Mouse (Mus musculus) hindbrain, embryonic 11.5 days (tissue): ENCODE results near the gene Cdk19. TPM values are rescaled to one million over a fixed set of nuclear protein-coding genes. Genes with fewer than 3 reads are reported as not detected.
"Not testable (repeated sequence)": the region's sequence is repeated elsewhere in the genome, so short reads cannot be mapped to it uniquely, and the experiment has no call there.

ENCODE experiments used
- ATAC-seq: fragments of 200-750 bp; cut with Nextera tagmentation; 2 replicates; pipeline ENCODE4 v1.8.0; 2017; ENCODE audit warnings: mild to moderate bottlenecking, moderate TSS enrichment, moderate library complexity; ENCODE audit not compliant: low FRiP score
- DNase-seq: peaks from one replicate; pipeline ENCODE4 v3.0.0-alpha.2; 2015; ENCODE audit warnings: low spot score
- H3K27ac ChIP-seq: fragments of 300-500 bp; sonication (generic); 2 replicates; pipeline ENCODE4 v1.5.1; 2014; ENCODE audit warnings: mild to moderate bottlenecking, low read depth, low read length
- H3K27me3 ChIP-seq: fragments of 300-500 bp; sonication (generic); 2 replicates; pipeline ENCODE4 v1.6.1; 2014; ENCODE audit warnings: mild to moderate bottlenecking, low read length, moderate library complexity, mixed read lengths; ENCODE audit not compliant: control insufficient read depth, insufficient read depth
- H3K36me3 ChIP-seq: fragments of 300-500 bp; sonication (generic); 2 replicates; pipeline ENCODE4 v1.6.1; 2014; ENCODE audit warnings: mild to moderate bottlenecking, low read length, moderate library complexity, mixed read lengths; ENCODE audit not compliant: control insufficient read depth, insufficient read depth
- H3K4me1 ChIP-seq: fragments of 300-500 bp; sonication (generic); replicated peaks from 2 replicates; pipeline ENCODE4 v1.6.1; 2014; ENCODE audit warnings: low read length, mixed read lengths; ENCODE audit not compliant: control insufficient read depth, insufficient read depth
- H3K4me2 ChIP-seq: fragments of 300-500 bp; sonication (generic); replicated peaks from 2 replicates; pipeline ENCODE4 v1.6.1; 2014; ENCODE audit warnings: mild to moderate bottlenecking, low read depth, low read length
- H3K4me3 ChIP-seq: fragments of 300-500 bp; sonication (generic); 2 replicates; pipeline ENCODE4 v1.5.1; 2014; ENCODE audit warnings: low read depth, low read length
- H3K9ac ChIP-seq: fragments of 300-500 bp; sonication (generic); 2 replicates; pipeline ENCODE4 v1.6.1; 2014; ENCODE audit warnings: low read depth, low read length
- H3K9me3 ChIP-seq: fragments of 300-500 bp; sonication (generic); 2 replicates; pipeline ENCODE4 v1.6.1; 2016; ENCODE audit warnings: low read length; ENCODE audit not compliant: control insufficient read depth
- WGBS: fragments of 180-500 bp; shearing (Covaris S2); extraction: QIAGEN DNeasy Blood & Tissue Kit; methylation state at CpG from one replicate; pipeline ENCODE4 v1.1.7; 2014; 5-methylcytosine and 5-hydroxymethylcytosine counted together
- polyA plus RNA-seq: library from polyadenylated mRNA; unstranded; fragments of >200 nt; fragmentation: Nextera tagmentation; extraction: Ambion mirVana; gene quantifications from 2 replicates; pipeline ENCODE4 v1.2.1, GENCODE M21; 2014

The Cdk19 gene
- polyA plus RNA-seq, 1 experiment from 2014 or later: 9.0 TPM

DNA sequence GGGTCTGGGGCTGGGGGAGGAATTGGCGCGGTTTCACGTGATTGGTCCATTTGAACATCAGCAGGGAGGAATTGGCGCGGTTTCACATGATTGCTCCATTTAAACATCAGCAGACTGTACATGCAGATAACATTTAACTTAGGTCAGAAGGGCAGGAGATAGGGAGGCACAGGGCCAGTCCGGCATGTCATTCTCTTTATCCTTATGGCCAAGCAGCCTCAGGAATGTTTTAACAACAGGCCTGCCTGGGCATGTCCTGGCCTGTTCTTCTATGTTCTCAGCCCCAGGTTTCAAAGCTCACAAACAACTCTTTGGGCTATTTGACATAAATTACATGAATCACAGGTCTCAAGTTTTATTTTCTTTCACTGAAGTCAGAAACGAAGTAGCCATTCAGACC, 173.6 kb downstream of the Cdk19 start:
- not testable (repeated sequence) for H3K4me1 ChIP-seq, ATAC-seq, H3K4me3 ChIP-seq, H3K4me2 ChIP-seq, H3K27me3 ChIP-seq, H3K27ac ChIP-seq, H3K9ac ChIP-seq, H3K36me3 ChIP-seq, H3K9me3 ChIP-seq, DNase-seq
- 93% methylated on average over 7 of the region's 7 CpGs for WGBS

DNA sequence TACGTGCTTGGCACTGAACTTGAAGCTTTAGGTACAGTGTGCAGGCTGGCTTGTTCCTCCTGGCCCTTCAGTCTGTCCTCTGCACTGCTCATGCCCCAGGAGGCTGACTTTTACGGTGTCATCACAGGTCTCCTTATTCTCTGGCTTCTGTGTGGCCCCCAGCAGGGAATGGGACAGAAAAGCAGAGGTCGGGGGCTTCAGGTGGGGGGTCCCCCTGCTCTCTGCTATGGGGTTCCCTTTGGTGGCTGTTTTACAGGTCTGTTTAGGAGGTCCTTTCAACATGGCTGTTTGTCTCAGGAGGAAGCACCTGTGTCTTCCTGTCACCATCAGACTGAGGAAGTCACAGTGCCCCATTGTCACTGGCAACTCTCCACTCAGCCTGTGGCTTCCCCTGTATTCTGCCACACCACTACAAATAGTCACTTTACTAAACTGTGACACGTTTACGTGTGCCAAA, 175.9 kb downstream of the Cdk19 start:
- ATAC-seq (no peak), DNase-seq (no peak)
- no peaks in the 10 kb centered on the region for H3K4me1 ChIP-seq
- H3K27ac ChIP-seq: no peak overlapping the region
- WGBS: 70% methylated on average over 5 of the region's 5 CpGs
- H3K4me3 ChIP-seq: no peak overlapping the region
- no peak overlapping the region for H3K9ac ChIP-seq
- H3K4me2 ChIP-seq: no peak overlapping the region
- no peaks in the 10 kb centered on the region for H3K27me3 ChIP-seq
- H3K9me3 ChIP-seq: no peaks in the 10 kb centered on the region
- no peaks in the 10 kb centered on the region for H3K36me3 ChIP-seq

- no peak overlapping the region for H3K4me3 ChIP-seq
- no peak overlapping the region for H3K4me2 ChIP-seq
- DNase-seq: no peak
- no peaks in the 10 kb centered on the region for H3K4me1 ChIP-seq
- no peaks in the 10 kb centered on the region for H3K27me3 ChIP-seq
- 32% methylated on average over 4 of the region's 4 CpGs for WGBS
- no peaks in the 10 kb centered on the region for H3K36me3 ChIP-seq
- H3K27ac ChIP-seq: no peak overlapping the region
- no peak overlapping the region for H3K9ac ChIP-seq
- ATAC-seq: no peak
- no peaks in the 10 kb centered on the region for H3K9me3 ChIP-seq
Measured at GRCm38 (mm10) chr10:40516421-40516820, 177.1 kb downstream of the Cdk19 start.

DNA sequence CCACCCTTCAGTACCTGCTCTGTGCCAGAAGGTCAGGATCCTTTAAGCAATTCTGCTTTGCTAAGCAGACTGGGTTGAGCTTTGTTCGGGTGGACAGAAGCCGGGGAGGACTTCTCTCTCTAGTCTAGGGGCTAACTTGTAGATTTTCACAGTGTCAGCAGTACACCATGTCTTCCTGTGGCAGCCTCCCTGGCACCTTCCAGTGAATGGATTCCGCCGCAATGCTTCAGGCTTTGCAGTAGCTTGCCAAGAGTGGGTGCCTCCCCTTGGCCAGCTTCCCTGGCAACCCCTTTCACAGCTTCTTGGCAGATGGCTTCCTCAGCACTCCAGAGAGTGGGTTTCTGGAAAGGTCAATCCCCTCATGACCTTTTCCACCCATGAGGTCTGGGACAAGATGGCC, 180.2 kb downstream of the Cdk19 start:
- Histone ChIP-seq H3K4me3 (no peak overlapping the region), H3K4me1 (no peaks in the 10 kb centered on the region; the same call in 1 of the 2 replicates), H3K27me3 (no peaks in the 10 kb centered on the region), H3K9me3 (no peaks in the 10 kb centered on the region), H3K4me2 (no peak overlapping the region), H3K27ac (no peak overlapping the region), H3K9ac (no peak overlapping the region), H3K36me3 (no peaks in the 10 kb centered on the region)
- DNase-seq: peak; percentile 0
- no peak for ATAC-seq
- WGBS: 89% methylated on average over 4 of the region's 4 CpGs

GRCm38 (mm10) chr10:40521579-40521978, 182.2 kb downstream of the Cdk19 start:
- ATAC-seq: peak; percentile 78
- H3K4me1 ChIP-seq: no peaks in the 10 kb centered on the region; the same call in 1 of the 2 replicates
- H3K27me3 ChIP-seq: no peaks in the 10 kb centered on the region
- H3K9me3 ChIP-seq: no peaks in the 10 kb centered on the region
- no peak overlapping the region for H3K9ac ChIP-seq
- no peak overlapping the region for H3K4me3 ChIP-seq
- WGBS: 6% methylated on average over 12 of the region's 12 CpGs
- H3K27ac ChIP-seq: no peak overlapping the region
- no peaks in the 10 kb centered on the region for H3K36me3 ChIP-seq
- DNase-seq: peak; percentile 63
- H3K4me2 ChIP-seq: no peak overlapping the region; the same call in 1 of the 2 replicates

GRCm38 (mm10) chr10:40523312-40523975, 184.1 kb downstream of the Cdk19 start:
- DNase-seq (no peak), ATAC-seq (no peak)
- no peaks in the 10 kb centered on the region for H3K36me3 ChIP-seq
- no peaks in the 10 kb centered on the region; the same call in 1 of the 2 replicates for H3K4me1 ChIP-seq
- no peak overlapping the region for H3K4me3 ChIP-seq
- no peak overlapping the region for H3K4me2 ChIP-seq
- no peak overlapping the region for H3K9ac ChIP-seq
- no peaks in the 10 kb centered on the region for H3K9me3 ChIP-seq
- H3K27me3 ChIP-seq: no peaks in the 10 kb centered on the region
- 58% methylated on average over 7 of the region's 7 CpGs for WGBS
- no peak overlapping the region for H3K27ac ChIP-seq

DNA sequence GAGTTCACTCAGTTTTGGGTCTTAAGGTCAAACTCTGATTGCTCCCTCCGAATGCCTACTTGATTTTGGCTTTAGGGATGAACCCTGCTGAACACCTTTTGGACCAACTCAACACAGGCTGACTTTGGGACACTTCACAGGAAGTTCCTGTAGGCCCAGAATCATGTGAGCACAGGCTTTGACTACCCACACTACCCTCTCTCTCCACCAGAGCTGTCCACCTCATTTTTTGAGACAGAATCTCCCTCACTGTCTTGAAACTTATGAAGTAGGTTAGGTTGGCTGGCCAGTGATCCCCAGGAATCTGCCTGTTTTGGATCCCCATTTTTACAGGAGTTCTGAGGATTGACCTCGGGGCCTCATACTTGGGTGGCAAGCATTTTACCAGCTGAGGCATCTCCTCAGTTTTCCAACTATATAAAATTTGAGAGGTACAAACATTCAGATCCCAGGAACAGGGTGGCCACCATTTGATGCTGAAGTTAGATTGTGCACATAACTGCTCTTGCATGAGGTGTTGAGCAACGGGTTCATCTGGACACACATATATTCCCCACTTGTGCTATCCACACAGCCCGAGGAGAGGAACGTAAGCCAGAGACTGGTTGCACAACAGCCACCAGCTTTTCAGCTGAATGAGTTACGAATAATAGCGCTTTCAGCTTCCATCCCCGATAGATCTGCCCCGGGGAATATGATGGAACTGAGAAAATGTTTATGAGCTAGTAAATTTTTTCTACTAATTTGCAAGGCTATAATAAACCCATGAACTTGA, 184.9 kb downstream of the Cdk19 start:
- H3K4me3 ChIP-seq: no peak overlapping the region
- no peak overlapping the region for H3K27ac ChIP-seq
- ATAC-seq (no peak), DNase-seq (no peak)
- no peaks in the 10 kb centered on the region for H3K27me3 ChIP-seq
- H3K36me3 ChIP-seq: no peaks in the 10 kb centered on the region
- WGBS: 74% methylated on average over 9 of the region's 9 CpGs
- H3K4me1 ChIP-seq: no peaks in the 10 kb centered on the region; the same call in 1 of the 2 replicates
- no peak overlapping the region for H3K4me2 ChIP-seq
- no peaks in the 10 kb centered on the region for H3K9me3 ChIP-seq
- H3K9ac ChIP-seq: no peak overlapping the region

DNA sequence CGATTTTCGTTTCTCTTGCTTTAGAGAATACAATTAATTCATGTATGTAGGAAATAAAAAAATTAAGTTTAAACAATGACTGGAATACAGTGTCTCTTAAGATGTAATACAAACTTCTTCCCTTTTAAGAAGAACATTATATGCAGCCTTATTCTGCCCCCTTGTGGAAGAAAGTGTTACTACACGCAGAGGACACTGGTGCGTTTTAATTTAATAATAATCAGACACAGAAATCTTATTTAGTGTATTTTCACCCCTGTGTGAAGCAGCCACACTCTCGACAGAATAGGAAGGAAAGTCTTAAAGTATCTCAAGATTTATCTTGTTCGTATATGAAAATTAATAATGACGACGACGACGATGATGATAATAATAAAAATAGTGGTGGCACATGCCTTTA, 185.6 kb downstream of the Cdk19 start:
- no peak overlapping the region for H3K4me2 ChIP-seq
- no peaks in the 10 kb centered on the region for H3K36me3 ChIP-seq
- ATAC-seq (no peak), DNase-seq (peak; percentile 83)
- no peaks in the 10 kb centered on the region for H3K9me3 ChIP-seq
- 28% methylated on average over 10 of the region's 10 CpGs for WGBS
- H3K27me3 ChIP-seq: no peaks in the 10 kb centered on the region
- H3K4me3 ChIP-seq: no peak overlapping the region
- no peaks in the 10 kb centered on the region; the same call in 1 of the 2 replicates for H3K4me1 ChIP-seq
- H3K9ac ChIP-seq: no peak overlapping the region
- no peak overlapping the region for H3K27ac ChIP-seq
